Mouse (Mus musculus) heart, postnatal 0 days (tissue): Measurements from ENCODE around the gene Fbxo7.

Experiments
- CTCF ChIP-seq: IDR thresholded peaks from 2 replicates; pipeline ENCODE4 v1.5.1; 2016; ENCODE audit warnings: antibody characterized with exemption, control low read depth, low read depth
- EP300 ChIP-seq: IDR thresholded peaks from 2 replicates; pipeline ENCODE4 v1.6.1; 2016; ENCODE audit warnings: antibody characterized with exemption, low read depth

- TF ChIP-seq CTCF: peak; percentile 99
- TF ChIP-seq EP300: no peak
Measured at GRCm38 (mm10) chr10:86021749-86022473, at the start of gene Fbxo7.
